Mouse (Mus musculus) cerebellum, adult 2 months (tissue): Measurements from ENCODE around the gene Tdp2. TPM values are rescaled to one million over a fixed set of nuclear protein-coding genes. Genes with fewer than 3 reads are reported as not detected.

Source experiments
- DNase-seq, 2 experiments: peaks; one replicate each; pipeline ENCODE4 v3.0.0; 2021
- H3K27ac ChIP-seq: fragments of 200-500 bp; 2 replicates; pipeline ENCODE4 v1.5.1; 2012; ENCODE audit warnings: low read length, control low read depth, inconsistent platforms; ENCODE audit not compliant: insufficient read depth
- H3K27me3 ChIP-seq: fragments of 200-500 bp; 2 replicates; pipeline ENCODE4 v1.6.1; 2012; ENCODE audit warnings: inconsistent platforms, mild to moderate bottlenecking, low read length, moderate library complexity; ENCODE audit not compliant: control insufficient read depth, insufficient read depth
- H3K4me1 ChIP-seq: fragments of 200-500 bp; 2 replicates; pipeline ENCODE4 v1.6.1; 2011; ENCODE audit warnings: low read length; ENCODE audit not compliant: control insufficient read depth, insufficient read depth
- H3K4me3 ChIP-seq: fragments of 200-500 bp; replicated peaks from 2 replicates; pipeline ENCODE3; 2011; ENCODE audit warnings: mild to moderate bottlenecking, low read depth, low read length, control low read depth; ENCODE audit not compliant: insufficient read depth
- CTCF ChIP-seq: fragments of 200-500 bp; IDR thresholded peaks from 2 replicates; pipeline ENCODE4 v1.5.1; 2011; ENCODE audit warnings: low read depth, mild to moderate bottlenecking, control low read depth, low read length, moderate library complexity, borderline replicate concordance; ENCODE audit not compliant: insufficient read depth
- POLR2A ChIP-seq: fragments of 200-500 bp; IDR thresholded peaks from 2 replicates; pipeline ENCODE4 v1.6.1; 2011; ENCODE audit warnings: low read length, control low read depth, borderline replicate concordance; ENCODE audit not compliant: insufficient read depth
- WGBS: fragments of 180-500 bp; shearing (Covaris S2); methylation state at CpG from one replicate; pipeline ENCODE4 v1.1.7; 2018; 5-methylcytosine and 5-hydroxymethylcytosine counted together
- polyA plus RNA-seq: library from polyadenylated mRNA; depleted of rRNA; stranded (reverse); fragments of >200 nt; gene quantifications from 2 replicates; pipeline ENCODE4 v1.2.3, GENCODE M21; 2012

Tdp2 gene
- polyA plus RNA-seq, 1 experiment: 43.4 TPM

DNA sequence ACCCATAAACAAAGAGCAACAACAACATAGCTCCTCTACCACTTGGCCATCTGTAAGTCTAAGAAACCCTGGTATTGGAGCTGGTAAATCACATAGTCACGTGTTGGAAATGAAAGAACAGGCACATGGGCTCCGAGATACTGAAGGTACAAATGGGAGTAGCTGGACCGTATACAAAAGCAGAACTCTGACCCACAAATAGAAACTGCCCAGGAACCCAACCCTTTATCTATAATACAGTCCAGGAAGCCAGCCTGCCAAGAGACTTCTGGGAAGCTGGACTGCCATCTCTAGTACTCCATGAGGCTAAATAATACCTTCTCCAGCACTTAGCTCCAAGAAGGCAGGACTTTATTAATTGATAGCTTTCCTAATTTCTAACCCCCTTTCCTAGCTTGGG, 21.1 kb downstream of the Tdp2 start:
- H3K4me3 ChIP-seq: no peak overlapping the region
- no peak overlapping the region for H3K27ac ChIP-seq
- no peaks in the 10 kb centered on the region for H3K4me1 ChIP-seq
- WGBS: 86% methylated on average over 3 of the region's 3 CpGs
- no peak for DNase-seq
- H3K27me3 ChIP-seq: no peaks in the 10 kb centered on the region
- TF ChIP-seq CTCF (no peak), POLR2A (no peak)

DNA sequence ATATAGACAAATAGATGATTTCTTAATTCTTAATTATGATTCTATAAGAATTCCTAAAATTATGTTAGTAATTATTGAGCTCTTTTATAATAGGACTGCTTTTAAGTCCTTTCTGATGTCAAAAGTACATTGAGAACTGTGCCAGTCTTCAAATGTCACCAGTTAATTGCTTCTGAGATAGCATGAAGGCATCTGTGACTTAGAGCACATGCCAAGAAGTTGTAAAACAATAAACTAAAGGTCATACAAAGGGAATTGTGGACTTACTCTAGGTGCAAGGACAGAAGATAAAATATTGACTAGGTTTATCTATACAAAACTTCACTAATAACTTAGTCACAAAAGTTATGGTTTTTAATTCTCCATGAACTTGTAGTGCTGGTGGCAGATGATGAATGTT, 27.6 kb downstream of the Tdp2 start:
- H3K27ac ChIP-seq: no peak overlapping the region
- H3K4me1 ChIP-seq: no peaks in the 10 kb centered on the region
- H3K4me3 ChIP-seq: no peak overlapping the region
- TF ChIP-seq CTCF (no peak), POLR2A (no peak)
- no peaks in the 10 kb centered on the region for H3K27me3 ChIP-seq
- no peak for DNase-seq

DNA sequence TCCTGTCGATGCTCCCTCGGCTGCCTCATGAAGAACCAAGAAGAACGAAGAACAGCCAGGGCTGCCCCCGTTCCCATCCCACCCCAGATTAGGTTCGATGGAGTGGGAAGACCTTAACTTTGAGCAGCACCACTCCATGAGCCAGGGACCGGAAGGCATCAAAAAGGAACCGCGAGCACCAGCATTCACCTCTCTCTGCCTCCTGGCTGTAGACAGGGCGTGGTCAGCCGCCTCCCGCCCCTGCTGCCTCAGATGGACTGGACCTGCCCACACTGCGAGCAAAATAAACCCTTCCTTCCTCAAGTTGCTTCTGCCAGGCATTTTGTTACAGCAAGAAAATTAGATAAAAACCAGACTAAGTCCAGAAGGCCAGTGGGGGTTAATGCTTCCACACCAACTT, 29.6 kb downstream of the Tdp2 start:
- DNase-seq: no peak
- TF ChIP-seq POLR2A: no peak
- no peak for TF ChIP-seq CTCF
- H3K27ac ChIP-seq: no peak overlapping the region
- no peaks in the 10 kb centered on the region for H3K4me1 ChIP-seq
- 82% methylated on average over 12 of the region's 12 CpGs for WGBS
- H3K27me3 ChIP-seq: no peaks in the 10 kb centered on the region
- H3K4me3 ChIP-seq: no peak overlapping the region

DNA sequence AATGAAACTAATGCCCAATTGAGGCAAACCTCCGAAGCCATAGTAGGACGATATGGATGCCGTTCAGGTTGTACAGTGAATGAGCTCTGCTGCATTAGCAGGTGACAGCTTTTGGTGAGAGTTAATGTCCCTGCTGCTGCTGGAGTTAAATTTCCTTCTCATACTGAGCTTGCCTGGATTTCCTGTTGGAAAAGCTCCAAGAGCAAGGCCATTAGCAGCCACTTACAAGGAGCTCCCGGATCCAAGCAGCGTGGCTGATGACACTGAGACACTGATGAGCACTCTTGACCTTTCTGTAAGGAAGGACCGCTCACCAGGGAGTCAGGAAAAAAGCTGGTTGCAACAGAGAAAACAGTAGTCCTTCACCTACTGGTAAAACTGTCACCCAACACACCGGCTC, 30.5 kb downstream of the Tdp2 start:
- DNase-seq: no peak
- 66% methylated on average over 7 of the region's 7 CpGs for WGBS

DNA sequence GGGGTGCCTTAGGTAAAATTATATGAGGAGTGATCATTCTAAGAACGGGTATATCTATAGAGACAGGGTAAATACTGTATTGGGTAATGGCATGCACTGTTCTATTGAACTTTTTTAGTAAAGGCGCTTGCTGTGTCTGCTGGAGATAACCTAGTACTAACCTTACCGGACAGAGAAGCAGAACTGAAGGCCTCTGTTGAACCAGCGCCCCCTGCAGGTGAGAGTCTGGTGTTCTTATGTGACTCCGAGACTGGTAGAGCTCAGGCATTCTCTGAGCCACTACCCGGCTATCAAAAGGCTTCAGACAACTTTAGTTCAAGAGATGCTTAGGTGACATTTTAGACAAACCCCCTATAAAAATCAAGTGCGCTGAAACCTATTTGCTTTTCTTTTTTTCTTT, 31.0 kb downstream of the Tdp2 start:
- Histone ChIP-seq H3K27ac (no peak overlapping the region), H3K27me3 (no peaks in the 10 kb centered on the region), H3K4me1 (no peaks in the 10 kb centered on the region), H3K4me3 (no peak overlapping the region)
- TF ChIP-seq POLR2A (no peak), CTCF (peak; percentile 44; the same call in 1 of the 2 replicates)
- DNase-seq: peak; percentile 48 to 59
- WGBS: 58% methylated on average over 7 of the region's 7 CpGs

More for the DNA sequence above, 30.5 kb downstream of the Tdp2 start:
- Histone ChIP-seq H3K27ac (no peak overlapping the region), H3K27me3 (no peaks in the 10 kb centered on the region), H3K4me3 (no peak overlapping the region), H3K4me1 (no peaks in the 10 kb centered on the region)
- TF ChIP-seq CTCF (no peak), POLR2A (no peak)

DNA sequence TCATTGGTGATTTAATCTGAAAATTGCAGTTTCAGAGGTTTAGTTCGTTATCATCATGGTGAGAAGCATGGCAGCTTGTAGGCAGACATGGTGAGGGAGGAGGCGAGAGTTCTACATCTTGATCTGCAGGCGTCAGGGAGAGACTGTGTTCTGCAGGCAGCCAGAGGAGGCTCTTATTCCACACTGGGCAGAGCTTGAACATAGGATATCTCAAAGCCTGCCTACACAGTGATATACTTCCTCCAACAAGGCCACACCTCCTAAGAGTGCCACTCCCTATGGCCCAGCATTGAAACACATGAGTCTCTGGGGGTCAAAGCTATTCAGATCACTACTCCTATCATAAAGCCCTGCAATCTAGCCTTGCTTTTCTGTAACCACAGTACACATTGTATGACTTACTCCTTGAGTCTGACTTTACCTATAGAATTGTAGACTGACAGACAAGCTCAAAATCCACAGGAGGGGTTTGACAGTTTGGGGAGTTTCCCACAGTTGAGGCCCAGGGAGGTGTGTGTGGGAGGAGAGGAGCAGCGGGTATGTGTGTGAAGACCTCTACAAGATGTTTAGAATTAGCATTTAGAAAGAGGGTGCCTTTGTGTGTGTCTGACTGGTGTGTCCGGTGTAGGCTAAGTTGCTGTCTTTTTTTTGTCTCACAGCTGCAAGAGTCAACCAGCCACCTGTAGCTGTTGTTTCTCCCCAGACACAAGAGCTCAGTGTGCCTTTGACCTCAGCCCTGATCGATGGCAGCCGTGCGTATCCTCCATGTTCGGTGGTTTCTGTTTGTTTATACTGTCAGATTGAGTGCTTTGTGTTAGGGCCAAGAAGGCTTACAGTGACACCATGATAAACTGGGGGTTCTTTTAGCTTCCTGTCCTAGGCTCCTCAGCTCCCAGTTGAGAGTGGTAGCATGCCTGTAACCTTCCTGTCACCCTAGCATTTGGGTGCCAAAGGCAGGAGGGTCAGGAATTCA, 35.2 kb downstream of the Tdp2 start:
- 69% methylated on average over 9 of the region's 9 CpGs for WGBS
- no peaks in the 10 kb centered on the region for H3K27me3 ChIP-seq
- H3K27ac ChIP-seq: no peak overlapping the region
- DNase-seq: no peak
- no peaks in the 10 kb centered on the region for H3K4me1 ChIP-seq
- TF ChIP-seq POLR2A (no peak), CTCF (no peak)
- H3K4me3 ChIP-seq: no peak overlapping the region

DNA sequence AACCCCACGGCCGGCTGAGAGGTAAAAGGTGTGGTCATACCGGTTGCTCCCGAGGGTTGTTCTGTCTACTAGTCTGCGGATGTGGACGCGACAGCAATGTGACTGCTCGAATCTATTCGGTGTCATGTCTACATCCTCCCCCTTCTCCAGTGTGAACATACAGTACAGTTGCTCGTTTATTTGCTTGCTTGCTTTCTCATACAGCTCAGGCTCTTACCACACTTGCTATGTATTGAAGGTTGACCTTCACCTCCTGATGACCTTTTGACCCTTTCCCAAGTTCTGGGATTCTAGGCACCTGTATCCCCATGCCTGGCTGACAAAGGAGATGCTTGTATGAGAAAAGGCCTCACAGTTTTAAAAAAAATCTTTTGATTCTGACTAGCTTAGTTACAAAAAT, 36.3 kb downstream of the Tdp2 start:
- DNase-seq: no peak
- no peak overlapping the region for H3K27ac ChIP-seq
- H3K4me1 ChIP-seq: no peaks in the 10 kb centered on the region
- no peak overlapping the region for H3K4me3 ChIP-seq
- no peaks in the 10 kb centered on the region for H3K27me3 ChIP-seq
- 96% methylated on average over 10 of the region's 10 CpGs for WGBS
- TF ChIP-seq CTCF (no peak), POLR2A (no peak)

DNA sequence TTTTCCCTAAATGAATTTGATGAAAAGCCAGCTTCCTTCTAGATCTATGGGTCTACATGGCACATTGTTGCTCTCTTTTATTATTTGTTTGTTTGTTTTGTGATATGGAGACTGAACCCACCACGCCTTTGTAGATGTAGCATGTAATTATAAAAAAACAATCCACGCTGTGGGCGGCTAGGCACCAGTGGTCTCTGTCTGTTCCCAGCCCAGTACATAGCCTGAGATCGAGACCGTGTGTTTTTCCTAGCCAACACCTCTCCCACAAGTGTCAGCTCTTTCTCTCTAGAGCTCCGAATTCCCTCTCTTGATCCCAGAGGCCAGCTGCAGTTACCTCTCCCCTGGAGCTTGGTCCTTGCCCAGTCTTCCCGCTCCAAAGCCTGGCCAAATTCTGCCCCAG, 36.8 kb downstream of the Tdp2 start:
- 85% methylated on average over 7 of the region's 7 CpGs for WGBS
- DNase-seq: no peak
- TF ChIP-seq POLR2A (no peak), CTCF (no peak)
- Histone ChIP-seq H3K4me3 (no peak overlapping the region), H3K27me3 (no peaks in the 10 kb centered on the region), H3K27ac (no peak overlapping the region), H3K4me1 (no peaks in the 10 kb centered on the region)
